Mouse (Mus musculus): ENCODE data around the gene Tmem39b.

Tmem39b gene

DNA sequence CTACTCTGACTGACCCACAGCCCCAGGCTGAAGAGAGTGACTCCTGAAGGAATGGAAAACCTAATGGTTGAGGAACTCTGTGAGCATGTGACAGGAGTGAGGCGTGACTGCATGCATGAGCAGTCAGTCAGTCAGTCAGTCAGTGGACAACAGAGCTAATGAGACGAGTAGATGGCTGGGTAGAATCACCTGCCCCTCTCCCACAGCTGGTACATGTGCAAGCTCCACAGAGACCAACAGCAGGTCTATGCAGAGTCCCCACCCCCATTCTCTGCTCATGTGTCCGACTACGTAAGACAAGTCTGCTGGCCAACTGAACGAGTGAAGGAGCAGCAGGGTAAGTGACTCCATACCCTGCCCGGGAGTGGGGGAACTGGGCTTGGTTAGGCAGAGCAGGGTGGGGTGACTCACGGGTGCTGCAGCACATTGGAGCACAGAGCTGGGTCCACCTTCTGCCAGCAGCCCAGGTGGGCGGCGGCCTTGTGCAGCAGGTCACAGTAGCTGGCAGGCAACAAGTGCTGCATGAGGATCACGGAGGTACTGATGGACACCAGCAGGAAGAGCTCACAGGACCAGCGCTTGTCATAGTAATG is 12.6 kb downstream of the Tmem39b start:
- DNase-seq: no peak

GRCm38 (mm10) chr4:129681837-129682236 is 14.8 kb downstream of the Tmem39b start:
- no peak for DNase-seq

GRCm38 (mm10) chr4:129672878-129673449 is 23.7 kb downstream of the Tmem39b start:
- no peak for DNase-seq

DNA sequence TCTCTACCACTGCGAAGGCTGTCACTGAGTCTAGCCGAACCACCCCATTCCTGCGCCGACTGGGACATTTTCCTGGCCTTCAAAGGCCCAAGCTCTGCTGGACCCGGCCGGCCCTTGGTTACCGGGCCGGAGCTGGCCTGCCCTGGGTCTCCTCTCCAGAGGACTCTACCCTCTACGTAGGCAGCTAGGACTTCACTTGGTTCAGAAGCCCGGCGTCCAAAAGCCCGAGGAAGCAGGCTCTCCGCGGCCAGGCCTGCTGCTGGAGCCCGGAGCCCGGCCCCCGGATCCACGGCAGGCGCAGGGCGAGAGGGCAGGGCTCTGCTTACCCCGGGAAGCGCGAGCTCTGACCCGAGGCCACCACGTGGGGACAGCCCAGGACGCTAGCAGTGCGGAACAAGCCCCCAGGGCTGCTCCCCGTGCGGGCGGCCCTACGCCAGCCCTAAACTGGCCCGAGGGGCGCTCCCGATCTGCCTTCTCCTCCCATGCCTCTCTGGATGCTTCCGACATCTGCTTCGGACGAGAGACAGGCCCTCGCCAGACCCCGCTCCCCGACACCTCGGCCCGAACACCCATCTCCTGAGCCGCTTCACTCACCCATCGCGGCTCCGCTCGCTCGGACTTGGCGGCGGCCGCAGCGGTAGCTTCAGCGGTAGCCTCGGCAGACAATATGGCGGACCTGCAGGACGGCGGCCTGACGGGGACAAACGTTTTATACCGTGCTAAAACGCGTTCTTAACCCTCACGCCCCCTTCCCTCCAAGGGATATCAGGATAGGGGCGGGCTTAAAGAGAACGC is 24.4 kb downstream of the Tmem39b start, which contains the start of gene Kpna6:
Gene Kpna6 (minus strand): TSS at position 685 of the 795 bp plus-strand sequence.
- peak; percentile 89 for DNase-seq

DNA sequence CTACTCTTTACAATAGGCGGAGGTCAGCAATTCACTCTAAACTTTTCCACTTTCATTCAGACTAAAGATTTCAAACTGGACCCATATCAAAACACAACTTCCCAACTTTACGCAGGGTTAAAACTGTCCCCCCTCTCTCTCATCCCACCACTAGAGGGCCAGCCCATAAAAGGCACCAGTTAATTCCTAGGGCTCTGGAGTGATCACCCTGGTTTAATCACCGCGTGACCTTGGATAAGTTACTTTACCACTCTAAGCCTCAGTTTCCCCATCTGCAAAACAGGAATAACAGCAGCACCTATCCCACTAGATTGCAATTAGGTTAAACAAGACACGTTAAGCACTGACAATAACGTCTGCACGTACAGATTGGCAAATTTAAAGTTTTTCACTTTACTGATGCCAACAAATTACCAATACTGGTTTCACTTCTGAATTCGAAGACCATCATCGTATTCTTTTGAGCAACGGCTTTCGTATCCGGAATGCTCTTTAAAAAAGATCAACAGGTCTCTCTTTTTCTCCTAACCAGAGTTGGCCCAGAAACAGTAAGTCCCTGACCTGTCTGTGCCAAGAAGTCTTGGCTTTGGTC is 25.1 kb downstream of the Tmem39b start:
- peak; percentile 58 for DNase-seq

GRCm38 (mm10) chr4:129662255-129662813 is 34.3 kb downstream of the Tmem39b start:
- DNase-seq: no peak

GRCm38 (mm10) chr4:129661584-129661983 is 35.1 kb downstream of the Tmem39b start:
- no peak for DNase-seq

- no peak for DNase-seq
Measured at GRCm38 (mm10) chr4:129654770-129655169, 41.9 kb downstream of the Tmem39b start.

- DNase-seq: no peak
Measured at GRCm38 (mm10) chr4:129650359-129650758, 46.3 kb downstream of the Tmem39b start.

GRCm38 (mm10) chr4:129648656-129649055 is 48.0 kb downstream of the Tmem39b start:
- no peak for DNase-seq

- no peak for DNase-seq
Measured at GRCm38 (mm10) chr4:129645204-129645603, 51.4 kb downstream of the Tmem39b start.

GRCm38 (mm10) chr4:129641756-129642155 is 54.9 kb downstream of the Tmem39b start:
- no peak for DNase-seq

DNA sequence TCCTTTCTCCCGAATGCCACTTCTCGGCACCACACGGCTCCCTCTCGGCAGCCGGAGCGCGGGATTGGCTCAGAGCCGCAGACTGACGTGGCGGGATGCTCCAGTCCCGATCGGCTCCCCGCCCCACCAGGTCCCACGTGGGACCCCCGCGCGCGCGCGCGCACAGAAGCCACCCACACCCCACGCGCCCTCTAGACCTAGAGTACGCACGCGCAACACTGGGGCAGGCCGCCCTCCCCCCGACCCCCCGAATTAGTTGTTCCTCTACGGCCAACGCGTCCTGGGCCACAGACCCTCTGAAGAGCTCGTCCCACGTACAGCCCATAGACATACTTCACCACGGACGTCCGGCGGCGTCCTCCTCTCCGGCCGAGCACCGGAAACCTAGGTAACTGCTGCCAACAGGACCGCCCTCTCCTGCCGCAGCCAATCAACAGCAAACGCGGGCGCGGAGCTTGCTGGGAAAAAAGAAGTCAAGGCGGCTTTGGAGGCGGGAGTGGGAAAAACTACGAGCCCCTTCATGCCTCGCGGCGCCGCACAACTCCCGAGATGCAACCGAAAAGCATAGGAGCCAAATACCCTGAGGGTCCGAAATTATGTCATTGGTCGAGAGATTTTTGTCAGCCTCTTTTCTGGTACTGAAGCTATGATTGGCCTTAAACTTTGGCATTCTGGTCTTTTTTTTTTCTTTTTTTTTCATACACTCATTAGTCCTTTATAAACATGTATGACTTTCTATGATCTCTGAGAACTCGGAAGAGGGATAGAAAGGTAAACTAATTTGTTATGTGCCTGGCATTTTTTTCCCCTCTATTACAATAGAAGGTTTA is 55.8 kb downstream of the Tmem39b start, which contains the start of gene Txlna:
Gene Txlna (minus strand): TSS at position 428 of the 830 bp plus-strand sequence.
- peak; percentile 96 for DNase-seq

DNA sequence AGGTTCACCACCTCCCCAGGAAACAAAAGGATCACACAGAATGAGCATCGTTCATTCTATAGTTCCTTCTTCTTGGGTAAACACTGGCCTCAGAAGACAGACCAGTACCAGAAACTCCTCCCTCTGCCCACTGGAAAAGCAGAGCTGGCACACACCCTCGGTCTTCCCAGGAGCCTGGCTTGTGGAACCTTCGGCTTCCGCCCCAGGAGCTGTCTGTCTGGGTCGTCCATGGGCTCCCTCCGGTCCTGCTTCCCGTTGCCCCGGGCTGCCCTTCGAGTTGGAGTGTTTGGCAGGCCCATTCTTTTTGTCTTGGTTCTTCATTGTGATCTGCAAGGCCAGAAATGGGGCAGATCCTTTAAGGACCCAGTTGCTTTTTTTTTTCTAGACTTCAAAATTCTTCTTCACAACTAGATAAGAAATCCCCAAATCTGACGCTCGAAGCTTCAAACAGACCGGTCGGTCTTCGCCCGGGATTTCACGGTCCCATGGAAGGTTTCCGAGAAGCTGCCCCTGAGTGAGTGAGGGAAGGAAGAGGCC is 56.5 kb downstream of the Tmem39b start:
- peak; percentile 47 for DNase-seq

DNA sequence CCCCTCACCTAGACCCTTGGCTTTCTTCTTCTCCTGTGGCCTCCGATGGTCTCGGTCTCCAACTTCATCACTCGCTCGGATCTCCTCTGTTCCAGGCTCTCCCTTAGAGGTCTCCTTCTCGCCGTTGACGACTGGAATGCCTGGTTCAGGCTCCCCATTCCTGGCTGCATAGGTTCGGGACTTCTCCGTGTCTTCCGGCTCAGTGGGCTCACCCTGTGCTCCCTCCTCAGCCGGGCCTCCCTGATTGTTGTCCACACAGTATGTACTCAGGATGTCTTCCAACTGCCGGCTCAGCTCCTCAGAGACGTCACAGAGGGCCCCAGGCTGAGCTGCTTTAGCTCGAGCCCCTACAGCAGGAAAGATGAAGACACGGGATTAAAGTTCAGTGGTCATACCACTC is 57.4 kb downstream of the Tmem39b start:
- no peak for DNase-seq

GRCm38 (mm10) chr4:129633852-129634251 is 62.8 kb downstream of the Tmem39b start:
- no peak for DNase-seq

GRCm38 (mm10) chr4:129631867-129632266 is 64.8 kb downstream of the Tmem39b start:
- DNase-seq: no peak

- peak; percentile 65 for DNase-seq
Measured at GRCm38 (mm10) chr4:129630944-129631343, 65.7 kb downstream of the Tmem39b start.

Measured in lung, postnatal 14 days (tissue).